Mouse (Mus musculus) heart, embryonic 16.5 days (tissue): Measurements from ENCODE around the gene Uba3. TPM values are rescaled to one million over a fixed set of nuclear protein-coding genes. Genes with fewer than 3 reads are reported as not detected.
A peak's percentile ranks its signal among the peaks of the same experiment; 100 is the strongest.

ENCODE experiments used
- ATAC-seq: fragments of 200-750 bp; cut with Nextera tagmentation; replicated peaks from 2 replicates; pipeline ENCODE4 v1.8.0; 2017; ENCODE audit warnings: moderate number of reproducible peaks; ENCODE audit not compliant: insufficient read depth, low FRiP score; ENCODE audit errors: extremely low read depth
- H3K27ac ChIP-seq: fragments of 300-500 bp; sonication (generic); 2 replicates; pipeline ENCODE4 v1.5.1; 2014; ENCODE audit warnings: mild to moderate bottlenecking, low read length, control low read depth, moderate library complexity
- H3K27me3 ChIP-seq: fragments of 300-500 bp; sonication (generic); 2 replicates; pipeline ENCODE4 v1.6.1; 2014; ENCODE audit warnings: low read length, mixed read lengths; ENCODE audit not compliant: control insufficient read depth, insufficient read depth
- H3K36me3 ChIP-seq: fragments of 300-500 bp; sonication (generic); 2 replicates; pipeline ENCODE4 v1.6.1; 2014; ENCODE audit not compliant: control insufficient read depth, insufficient read depth
- H3K4me1 ChIP-seq: fragments of 300-500 bp; sonication (generic); 2 replicates; pipeline ENCODE4 v1.6.1; 2014; ENCODE audit warnings: low read length, mixed read lengths; ENCODE audit not compliant: control insufficient read depth, insufficient read depth
- H3K4me2 ChIP-seq: fragments of 300-500 bp; sonication (generic); 2 replicates; pipeline ENCODE4 v1.6.1; 2014; ENCODE audit warnings: low read depth, mild to moderate bottlenecking, control low read depth, low read length
- H3K4me3 ChIP-seq: fragments of 300-500 bp; sonication (generic); 2 replicates; pipeline ENCODE4 v1.5.1; 2014; ENCODE audit warnings: mild to moderate bottlenecking, control low read depth, low read length
- H3K9ac ChIP-seq: fragments of 300-500 bp; sonication (generic); 2 replicates; pipeline ENCODE4 v1.6.1; 2014; ENCODE audit warnings: low read length, control low read depth
- H3K9me3 ChIP-seq: fragments of 300-500 bp; sonication (generic); replicated peaks from 2 replicates; pipeline ENCODE4 v1.6.1; 2016; ENCODE audit warnings: low read length; ENCODE audit not compliant: control insufficient read depth
- WGBS: fragments of 180-500 bp; shearing (Covaris S2); extraction: QIAGEN DNeasy Blood & Tissue Kit; methylation state at CpG from one replicate; pipeline ENCODE4 v1.1.7; 2014; 5-methylcytosine and 5-hydroxymethylcytosine counted together
- polyA plus RNA-seq: library from polyadenylated mRNA; unstranded; fragments of >200 nt; fragmentation: Nextera tagmentation; extraction: Ambion mirVana; gene quantifications from 2 replicates; pipeline ENCODE4 v1.2.1, GENCODE M21; 2015

The Uba3 gene
- polyA plus RNA-seq, 1 experiment from 2014 or later: 71.1 TPM

- no peaks in the 10 kb centered on the region for H3K27me3 ChIP-seq
- 65% methylated on average over 4 of the region's 4 CpGs for WGBS
Observed at GRCm38 (mm10) chr6:97207085-97207484, 1.6 kb upstream of the Uba3 start.

DNA sequence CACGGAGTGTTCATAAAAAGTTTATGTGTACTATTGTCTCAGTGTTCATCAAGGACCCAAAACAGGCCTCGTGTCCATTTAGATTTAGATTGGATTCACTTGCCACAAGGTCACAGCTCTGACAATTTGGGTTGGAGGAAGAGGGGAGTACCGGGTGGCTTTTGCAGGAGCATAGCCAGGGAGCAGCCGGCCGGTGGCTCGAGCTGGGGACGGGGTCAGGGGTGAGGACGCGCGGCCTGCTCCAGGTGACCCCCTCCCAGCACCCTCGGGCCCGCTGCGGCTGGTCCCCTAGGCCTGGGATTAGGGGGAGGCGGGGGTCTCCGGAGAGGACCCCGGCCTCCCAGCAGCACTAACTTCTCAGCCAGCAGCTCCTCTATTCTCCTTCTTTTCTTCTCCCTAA, 495 bp downstream of the Uba3 start:
- H3K36me3 ChIP-seq: no peaks in the 10 kb centered on the region
- H3K27ac ChIP-seq: peak overlapping the region; percentile 85
- no peaks in the 10 kb centered on the region for H3K9me3 ChIP-seq
- no peaks in the 10 kb centered on the region for H3K27me3 ChIP-seq
- H3K4me1 ChIP-seq: peaks cover 13% of the 10 kb centered on the region
- peak; percentile 47 for ATAC-seq
- H3K9ac ChIP-seq: peak overlapping the region; percentile 97
- peak overlapping the region; percentile 80 for H3K4me2 ChIP-seq
- under 1% methylated on average over 16 of the region's 16 CpGs for WGBS
- H3K4me3 ChIP-seq: peak overlapping the region; percentile 75

More at GRCm38 (mm10) chr6:97207085-97207484, 1.6 kb upstream of the Uba3 start:
- Histone ChIP-seq H3K4me2 (no peak overlapping the region), H3K9ac (no peak overlapping the region), H3K9me3 (no peaks in the 10 kb centered on the region), H3K4me3 (no peak overlapping the region), H3K4me1 (peaks cover 20% of the 10 kb centered on the region), H3K36me3 (no peaks in the 10 kb centered on the region), H3K27ac (no peak overlapping the region)
- no peak for ATAC-seq

DNA sequence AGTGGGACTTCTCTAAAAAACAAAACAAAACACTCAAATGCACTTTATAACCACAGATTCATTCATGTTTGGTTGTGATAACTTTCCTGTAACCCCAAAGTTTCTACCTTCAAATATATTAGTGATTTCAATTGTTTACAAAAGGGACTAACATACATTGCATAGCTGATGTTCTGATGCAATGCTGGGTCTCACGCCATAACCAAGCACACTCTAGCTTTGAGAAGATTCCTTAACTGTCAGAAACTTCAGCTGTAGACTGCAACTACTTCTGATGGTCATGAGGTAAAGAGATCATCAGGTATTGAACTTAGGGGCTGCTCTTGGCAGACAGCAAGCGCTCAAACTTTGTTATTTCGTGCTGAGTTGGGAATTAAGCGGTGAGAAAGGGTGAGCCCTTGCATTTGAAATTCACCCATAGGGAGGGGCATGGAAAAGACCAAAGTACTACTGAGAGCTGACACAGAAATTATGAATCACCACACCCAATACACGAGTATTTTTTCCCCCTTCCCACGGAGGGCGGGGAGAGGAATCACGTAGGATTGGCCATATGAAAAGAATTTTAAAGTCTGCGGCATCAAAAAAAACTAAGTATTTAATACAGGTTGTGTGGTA, 1.1 kb downstream of the Uba3 start:
- Histone ChIP-seq H3K9ac (peak overlapping the region; percentile 97), H3K27ac (no peak overlapping the region), H3K36me3 (no peaks in the 10 kb centered on the region), H3K9me3 (no peaks in the 10 kb centered on the region), H3K4me2 (peak overlapping the region; percentile 80), H3K4me3 (peak overlapping the region; percentile 75), H3K27me3 (no peaks in the 10 kb centered on the region), H3K4me1 (peaks cover 11% of the 10 kb centered on the region)
- 16% methylated on average over 9 of the region's 9 CpGs for WGBS
- no peak for ATAC-seq

DNA sequence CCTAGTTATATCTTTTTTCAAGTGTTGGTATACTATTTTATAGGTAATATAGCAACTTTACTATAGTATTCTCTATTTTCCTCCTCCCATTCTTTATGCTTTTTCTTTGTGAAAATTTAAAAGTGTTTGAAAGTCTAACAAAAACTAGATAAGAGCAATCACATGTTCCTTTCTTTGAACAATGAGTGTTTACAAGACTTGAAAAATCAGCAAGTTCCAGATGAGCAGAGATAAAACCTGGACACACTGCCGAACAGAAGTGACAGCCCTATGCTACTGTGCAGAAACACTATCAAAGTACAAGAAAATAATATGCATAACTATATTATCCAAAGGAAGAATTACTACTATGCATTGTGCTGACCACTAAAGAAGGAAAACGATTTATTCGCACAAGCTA, 3.0 kb downstream of the Uba3 start:
- Histone ChIP-seq H3K4me1 (peaks cover 11% of the 10 kb centered on the region), H3K9ac (no peak overlapping the region), H3K36me3 (peaks cover 6% of the 10 kb centered on the region; the same call in 1 of the 2 replicates), H3K27ac (no peak overlapping the region), H3K4me3 (no peak overlapping the region), H3K9me3 (no peaks in the 10 kb centered on the region), H3K4me2 (no peak overlapping the region), H3K27me3 (no peaks in the 10 kb centered on the region)
- no peak for ATAC-seq
- 77% methylated on average over 3 of the region's 3 CpGs for WGBS

DNA sequence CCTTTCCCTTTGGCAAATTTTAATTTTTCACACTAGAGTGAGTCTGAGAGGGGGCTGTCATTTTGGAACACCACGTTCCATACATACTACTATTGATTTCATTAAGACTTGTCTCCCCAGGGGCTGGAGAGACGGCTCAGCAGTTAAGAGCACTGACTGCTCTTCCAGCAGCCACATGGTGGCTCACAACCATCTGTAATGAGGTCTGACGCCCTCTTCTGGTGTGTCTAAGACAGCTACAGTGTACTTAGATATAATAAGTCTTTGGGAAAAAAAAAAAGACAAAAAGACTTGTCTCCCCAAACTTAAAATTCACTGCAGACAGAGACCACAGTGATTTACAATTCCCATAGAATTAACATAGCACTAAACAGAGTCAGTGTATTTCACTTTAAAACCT, 5.0 kb downstream of the Uba3 start:
- 68% methylated on average over 3 of the region's 3 CpGs for WGBS
- Histone ChIP-seq H3K4me3 (no peak overlapping the region), H3K4me1 (peaks cover 11% of the 10 kb centered on the region), H3K9me3 (no peaks in the 10 kb centered on the region), H3K9ac (no peak overlapping the region), H3K36me3 (peaks cover 19% of the 10 kb centered on the region), H3K27me3 (no peaks in the 10 kb centered on the region), H3K27ac (no peak overlapping the region), H3K4me2 (no peak overlapping the region)
- ATAC-seq: no peak

GRCm38 (mm10) chr6:97179367-97179828, 26.0 kb downstream of the Uba3 start:
- H3K36me3 ChIP-seq: peaks cover 10% of the 10 kb centered on the region
- 6% methylated on average over 11 of the region's 11 CpGs for WGBS
- H3K9me3 ChIP-seq: no peaks in the 10 kb centered on the region
- peak overlapping the region; percentile 72 for H3K4me3 ChIP-seq
- peak overlapping the region; percentile 96 for H3K27ac ChIP-seq
- ATAC-seq: peak; percentile 42
- H3K9ac ChIP-seq: peak overlapping the region; percentile 92
- peaks cover 26% of the 10 kb centered on the region for H3K4me1 ChIP-seq
- peak overlapping the region; percentile 74 for H3K4me2 ChIP-seq
- H3K27me3 ChIP-seq: no peaks in the 10 kb centered on the region

DNA sequence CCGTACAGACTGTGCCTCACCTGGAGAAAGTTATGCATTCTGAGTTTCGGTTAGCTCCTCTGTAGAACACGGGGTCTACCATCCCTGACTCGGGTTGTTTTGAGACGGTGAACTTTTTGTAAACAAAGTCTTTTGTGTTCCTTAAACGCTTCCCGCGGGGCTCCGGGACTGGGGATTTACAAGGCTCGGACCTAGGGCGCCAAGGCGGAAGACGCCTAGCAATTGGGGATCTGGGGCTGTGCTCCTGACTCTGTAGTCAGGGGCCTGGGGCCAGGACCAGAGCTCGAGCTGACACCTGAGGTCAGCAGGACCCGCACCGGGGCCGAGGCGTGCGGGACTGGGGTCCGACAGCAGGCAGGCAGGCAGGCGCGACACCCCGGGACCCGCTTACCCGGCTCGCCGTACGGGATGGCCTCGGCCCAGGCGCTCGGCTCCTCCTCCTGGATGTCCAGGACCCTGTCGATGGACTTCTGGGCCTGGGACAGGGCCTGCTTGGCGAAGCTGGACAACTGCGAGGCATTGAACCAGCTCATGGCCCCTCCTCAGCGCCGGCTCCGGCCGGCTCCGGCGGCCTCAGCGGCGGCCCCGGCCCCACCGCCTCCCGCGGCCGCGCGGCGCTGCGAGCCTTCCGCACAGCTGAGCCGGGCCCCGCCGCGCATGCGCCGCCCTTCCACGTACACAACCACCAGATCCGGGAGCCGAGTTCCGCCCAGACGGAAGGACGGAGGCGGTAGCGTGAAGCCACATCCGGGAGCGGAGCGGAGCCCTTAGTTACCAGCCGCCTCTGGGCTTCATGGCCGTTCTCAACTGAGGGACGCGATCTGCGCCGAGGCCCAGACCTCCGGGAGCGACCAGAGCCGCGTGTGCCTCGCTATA, 26.7 kb downstream of the Uba3 start, which contains the start of gene Tmf1:
Gene Tmf1, minus strand, starts transcription at position 632 of the 876 bp plus-strand sequence.
- H3K27me3 ChIP-seq: no peaks in the 10 kb centered on the region
- H3K36me3 ChIP-seq: peaks cover 8% of the 10 kb centered on the region
- peak within 1 kb of the TSS; percentile 74 for H3K4me2 ChIP-seq
- peak within 1 kb of the TSS; percentile 72 for H3K4me3 ChIP-seq
- 0% methylated on average over 80 of the region's 80 CpGs for WGBS
- no peaks in the 10 kb centered on the region for H3K9me3 ChIP-seq
- H3K4me1 ChIP-seq: peaks cover 26% of the 10 kb centered on the region
- peak; percentile 97 for ATAC-seq
- peak within 1 kb of the TSS; percentile 96 for H3K27ac ChIP-seq
- H3K9ac ChIP-seq: peak within 1 kb of the TSS; percentile 92

DNA sequence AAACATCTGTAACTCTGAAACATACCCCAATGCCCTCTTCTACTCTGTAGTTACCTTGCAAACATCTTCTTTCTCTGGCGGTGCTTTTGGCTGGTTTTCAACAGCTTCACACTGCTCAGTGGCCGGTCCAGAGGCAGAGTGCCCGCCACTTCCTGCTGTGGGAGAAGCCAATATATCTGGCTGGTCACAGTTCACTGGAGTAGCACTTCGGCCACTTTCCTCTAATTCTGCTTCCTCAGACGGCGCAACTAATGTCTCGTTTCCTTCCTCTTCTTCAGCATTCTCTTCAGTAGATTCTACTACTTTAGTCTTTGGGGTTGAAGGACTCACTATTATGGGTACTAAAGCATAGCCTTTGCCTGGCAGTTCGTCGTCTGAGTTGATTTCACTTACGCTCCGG, 29.7 kb downstream of the Uba3 start:
- Histone ChIP-seq H3K9ac (no peak overlapping the region), H3K4me2 (no peak overlapping the region), H3K9me3 (no peaks in the 10 kb centered on the region), H3K27ac (no peak overlapping the region), H3K27me3 (no peaks in the 10 kb centered on the region), H3K4me3 (no peak overlapping the region), H3K4me1 (peaks cover 26% of the 10 kb centered on the region), H3K36me3 (peaks cover 24% of the 10 kb centered on the region)
- WGBS: 64% methylated on average over 11 of the region's 11 CpGs
- ATAC-seq: no peak

- no peak for ATAC-seq
- Histone ChIP-seq H3K4me2 (no peak overlapping the region), H3K27me3 (no peaks in the 10 kb centered on the region), H3K27ac (no peak overlapping the region), H3K4me1 (peaks cover 13% of the 10 kb centered on the region), H3K9me3 (no peaks in the 10 kb centered on the region), H3K9ac (no peak overlapping the region), H3K4me3 (no peak overlapping the region), H3K36me3 (peaks cover under 1% of the 10 kb centered on the region; the same call in 1 of the 2 replicates)
- WGBS: 80% methylated on average over 6 of the region's 6 CpGs
Observed at GRCm38 (mm10) chr6:97150156-97150555, 55.3 kb downstream of the Uba3 start.
